Mouse (Mus musculus) CD4-positive, CD25-positive, alpha-beta regulatory T cell, adult 4 months (primary cell): ENCODE data around the gene Hs1bp3. TPM values are rescaled to one million over a fixed set of nuclear protein-coding genes. Genes with fewer than 3 reads are reported as not detected.

ENCODE experiments used
- ATAC-seq: one replicate; pipeline ENCODE4 v1.8.0; 2017
- polyA plus RNA-seq, 2 experiments: library from polyadenylated mRNA; unstranded; fragments of 100-300 nt; shearing (Covaris generic); gene quantifications; one replicate each; pipeline ENCODE4 v1.2.1; 2017

The Hs1bp3 gene
- polyA plus RNA-seq, 2 experiments from 2014 or later, result 5.6 to 13.0 TPM

DNA sequence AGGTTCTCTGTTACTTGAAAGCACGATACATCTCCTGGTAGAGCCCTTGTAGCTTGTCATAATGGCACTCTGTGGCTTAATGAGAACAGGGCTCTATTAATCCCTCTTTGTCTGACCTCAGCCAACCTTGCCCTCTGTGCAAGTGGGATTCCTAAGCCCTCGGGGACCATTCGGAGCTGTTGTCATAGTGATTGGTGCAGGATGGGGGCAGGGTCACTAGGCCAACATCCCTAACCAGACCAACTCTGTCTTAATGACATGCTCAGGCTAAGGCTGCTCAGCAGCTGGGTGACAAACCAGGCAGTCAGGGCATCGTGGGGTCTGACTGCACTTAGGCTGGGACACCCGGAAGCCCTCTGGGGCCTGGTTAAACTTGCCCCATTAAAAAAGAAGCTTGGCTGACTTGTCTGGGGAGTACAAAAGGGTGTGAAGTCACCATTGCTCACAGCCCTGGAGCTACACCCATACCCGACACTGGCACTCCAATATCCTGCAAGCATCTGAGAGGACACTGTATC is 51.1 kb downstream of the Hs1bp3 start:
- ATAC-seq, result no peak

DNA sequence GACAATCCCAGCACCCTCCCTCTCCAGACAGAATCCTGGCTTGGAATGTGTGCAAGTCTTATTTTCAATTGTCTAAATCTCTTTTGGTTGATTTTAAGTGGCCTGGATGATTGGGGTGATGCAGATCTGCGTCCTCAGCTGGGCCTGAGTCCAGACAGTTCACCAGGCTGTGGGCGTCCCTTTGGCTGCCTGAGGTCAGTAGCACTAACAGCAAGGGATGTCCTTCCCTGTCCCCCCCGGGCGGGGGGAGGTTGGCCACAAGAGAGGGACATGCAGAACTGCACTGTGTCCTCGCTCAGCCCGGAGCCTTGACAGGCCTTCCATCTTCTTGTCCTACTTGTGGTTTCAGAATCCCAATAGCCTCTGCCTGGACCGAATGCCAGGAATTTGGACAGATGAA is 52.1 kb downstream of the Hs1bp3 start:
- no peak for ATAC-seq

DNA sequence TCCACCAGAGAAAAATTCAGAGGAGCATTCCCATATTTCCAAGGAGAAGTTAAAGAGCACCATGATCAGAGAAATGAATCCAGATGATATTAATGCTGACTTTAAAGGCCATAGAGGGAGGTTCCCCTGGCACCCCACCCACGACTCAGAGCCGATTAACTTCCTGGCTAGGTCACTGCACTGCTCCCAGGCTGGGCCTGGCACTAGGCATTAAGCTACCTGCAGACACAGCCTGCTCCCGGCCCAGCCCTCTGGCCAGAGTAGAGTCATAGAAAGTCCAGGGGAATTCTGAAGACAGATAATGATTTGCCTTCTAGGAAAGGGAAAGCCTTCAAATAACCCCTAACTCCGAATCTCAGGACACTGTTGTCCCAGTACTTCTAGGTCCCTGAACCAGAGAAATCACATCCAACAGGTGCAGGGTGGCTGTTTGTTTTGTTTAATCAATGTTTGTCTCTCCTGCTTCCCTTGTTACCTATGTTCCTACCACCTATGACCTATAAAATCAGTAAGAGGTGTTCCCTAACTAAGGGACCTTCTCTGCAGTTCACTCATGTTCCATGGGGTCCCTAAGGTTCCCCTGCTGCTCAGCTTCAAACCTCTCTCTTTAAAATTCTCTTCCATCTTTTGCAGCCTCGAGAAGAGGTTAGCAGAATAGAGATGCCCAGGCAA is 52.8 kb downstream of the Hs1bp3 start:
- no peak for ATAC-seq

DNA sequence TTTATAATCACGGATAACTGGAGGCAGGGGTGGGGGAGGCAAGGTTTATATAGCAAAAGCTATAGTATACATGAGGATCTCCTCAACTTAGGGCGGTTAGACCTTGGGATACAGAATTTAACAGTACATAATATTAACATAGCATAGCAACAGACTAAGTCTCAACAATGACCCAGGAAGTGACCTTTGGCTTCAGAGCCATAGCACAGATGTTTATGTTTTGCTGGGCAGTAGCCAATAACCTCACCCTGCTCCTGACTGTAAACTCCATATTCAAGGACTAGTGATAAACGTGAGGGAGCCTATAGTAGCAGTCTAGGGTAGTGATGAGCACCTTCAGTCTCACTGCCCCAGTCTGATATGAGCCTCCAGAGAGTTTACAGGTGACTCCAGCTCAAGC is 53.5 kb downstream of the Hs1bp3 start:
- ATAC-seq, result no peak

DNA sequence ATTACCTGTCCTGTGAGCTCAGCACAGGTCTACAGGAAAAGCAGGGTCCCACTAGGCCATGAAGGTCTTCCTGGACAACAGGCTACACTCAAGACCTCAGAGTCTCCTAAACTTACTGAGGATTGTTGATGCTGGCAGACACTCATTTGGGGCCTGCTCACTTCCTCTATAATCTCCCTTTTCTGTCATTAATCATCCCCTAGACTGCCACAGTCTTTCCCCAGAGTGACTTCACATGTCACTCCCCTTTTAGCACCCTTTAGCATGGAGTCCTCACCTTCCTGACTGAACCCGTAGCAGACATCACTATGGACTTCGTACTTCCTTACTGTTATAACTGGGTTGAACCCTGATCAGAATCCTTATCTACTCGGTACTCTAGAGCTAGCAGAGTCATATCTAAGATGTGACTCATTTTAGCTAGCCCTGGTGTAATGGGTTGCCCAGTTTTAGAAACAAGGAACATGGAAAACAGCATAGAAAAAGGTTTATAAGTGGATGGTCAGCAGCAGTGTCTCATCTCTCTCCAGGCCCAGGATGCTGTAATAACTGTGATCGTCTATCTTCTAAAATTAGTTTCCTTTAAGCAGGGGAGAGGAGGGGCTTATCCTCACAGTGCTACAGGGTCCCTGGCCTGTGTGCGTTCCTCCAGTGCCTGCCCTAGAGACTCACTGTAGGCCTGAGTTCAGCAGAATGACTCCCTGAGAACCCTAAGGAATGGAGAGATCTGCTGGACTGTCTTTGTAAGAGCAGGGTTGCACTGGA is 58.7 kb downstream of the Hs1bp3 start:
- ATAC-seq, result no peak

DNA sequence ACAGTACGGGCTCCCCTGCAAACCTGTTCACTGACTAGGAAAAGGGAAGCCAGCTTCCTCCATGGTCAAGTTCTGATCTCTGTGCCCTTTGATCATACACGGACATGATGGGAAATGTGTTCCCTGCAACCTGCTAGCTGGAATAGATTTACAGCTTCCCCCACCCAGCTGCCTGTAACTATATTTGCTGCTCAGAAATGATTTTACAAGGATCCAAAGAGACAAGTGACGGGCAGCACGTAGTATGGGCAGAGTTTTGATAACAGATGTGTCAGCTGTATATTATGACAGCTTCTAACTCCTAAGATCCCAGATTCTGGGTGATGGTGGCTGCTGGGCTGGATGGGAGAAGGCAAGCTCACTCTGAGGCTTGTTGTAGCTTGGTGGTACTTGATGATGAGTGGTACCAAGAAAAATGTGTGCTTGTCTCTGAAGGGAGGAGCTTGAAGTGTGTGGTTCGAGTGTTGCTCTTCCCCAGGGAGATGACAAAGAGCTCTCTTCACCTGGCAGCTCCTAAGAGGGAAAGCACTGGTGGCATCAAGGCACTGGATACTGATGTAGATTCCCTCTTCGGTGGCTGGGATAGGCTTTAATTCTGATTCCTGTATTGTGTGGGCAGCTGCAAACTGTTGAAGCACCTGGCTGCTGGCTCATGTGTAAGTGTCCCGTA is 59.4 kb downstream of the Hs1bp3 start:
- no peak for ATAC-seq

DNA sequence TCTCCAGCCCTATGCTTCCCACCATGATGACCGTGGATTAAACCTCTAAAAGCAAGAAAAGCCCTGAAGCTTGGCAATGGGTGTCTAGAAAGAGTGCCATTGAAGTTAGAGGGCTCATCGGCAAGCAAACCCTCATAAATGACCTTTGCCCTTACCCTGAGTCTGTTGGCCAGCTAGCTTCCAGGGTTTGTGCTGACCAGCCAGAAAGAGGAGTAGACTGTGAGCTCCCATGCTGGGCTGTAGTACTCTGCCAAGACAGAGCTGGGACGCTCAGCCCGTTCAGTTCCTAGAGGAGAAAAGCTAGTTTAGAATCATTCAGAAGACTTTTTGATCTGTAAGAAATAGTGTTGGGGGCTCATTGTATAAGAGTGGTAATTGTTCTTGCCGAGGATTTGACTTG is 60.5 kb downstream of the Hs1bp3 start:
- ATAC-seq, result no peak

DNA sequence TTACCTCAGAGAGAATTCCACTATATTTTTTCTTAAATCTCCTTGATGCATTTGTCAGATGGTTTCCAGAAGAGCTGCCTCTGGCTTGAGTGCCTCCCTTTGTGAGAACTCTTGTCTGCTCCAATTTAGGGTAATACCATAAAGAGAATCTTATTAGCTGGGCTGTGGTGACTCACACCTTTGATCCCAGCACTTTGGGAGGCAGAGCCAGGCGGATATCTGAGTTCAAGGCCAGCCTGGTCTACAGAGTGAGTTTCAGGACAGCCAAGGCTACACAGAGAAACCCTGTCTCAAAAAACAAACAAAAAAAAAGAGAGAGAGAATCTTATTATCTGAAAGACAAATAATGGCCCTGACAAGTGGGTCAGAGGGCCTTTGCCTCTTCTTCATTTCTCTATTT is 63.9 kb downstream of the Hs1bp3 start:
- ATAC-seq, result no peak

DNA sequence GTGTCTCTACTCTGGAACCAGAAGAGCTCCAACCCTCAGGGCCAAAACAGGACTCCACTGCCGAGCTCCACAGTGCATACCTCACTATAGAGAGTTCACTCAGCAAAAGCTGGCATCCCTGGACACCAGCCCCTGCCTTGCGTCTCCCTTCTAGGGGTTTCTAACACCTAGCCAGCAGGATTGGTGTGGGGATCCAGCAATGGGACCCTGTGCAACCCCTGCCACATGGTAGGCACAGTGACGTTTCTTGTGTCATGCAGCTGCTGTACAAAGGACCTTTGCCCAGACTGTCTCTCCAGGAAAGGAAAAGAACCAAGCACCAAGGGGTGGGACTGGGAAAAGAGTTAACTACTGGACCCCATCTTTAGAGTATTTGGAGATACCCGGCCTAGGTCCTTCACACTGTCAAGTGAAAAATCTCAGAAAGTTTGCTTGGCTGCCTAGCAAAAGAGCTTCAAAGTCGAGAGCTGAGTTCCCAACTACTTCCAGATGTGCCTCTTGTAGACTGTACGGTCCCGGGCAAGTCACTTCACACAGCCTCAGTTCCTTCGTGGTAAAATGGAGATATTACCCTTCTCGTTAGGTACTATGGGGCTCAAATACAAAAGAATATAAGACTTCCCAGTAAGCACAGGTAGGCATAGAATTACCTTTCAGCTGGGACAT is 64.9 kb downstream of the Hs1bp3 start:
- ATAC-seq, result no peak

DNA sequence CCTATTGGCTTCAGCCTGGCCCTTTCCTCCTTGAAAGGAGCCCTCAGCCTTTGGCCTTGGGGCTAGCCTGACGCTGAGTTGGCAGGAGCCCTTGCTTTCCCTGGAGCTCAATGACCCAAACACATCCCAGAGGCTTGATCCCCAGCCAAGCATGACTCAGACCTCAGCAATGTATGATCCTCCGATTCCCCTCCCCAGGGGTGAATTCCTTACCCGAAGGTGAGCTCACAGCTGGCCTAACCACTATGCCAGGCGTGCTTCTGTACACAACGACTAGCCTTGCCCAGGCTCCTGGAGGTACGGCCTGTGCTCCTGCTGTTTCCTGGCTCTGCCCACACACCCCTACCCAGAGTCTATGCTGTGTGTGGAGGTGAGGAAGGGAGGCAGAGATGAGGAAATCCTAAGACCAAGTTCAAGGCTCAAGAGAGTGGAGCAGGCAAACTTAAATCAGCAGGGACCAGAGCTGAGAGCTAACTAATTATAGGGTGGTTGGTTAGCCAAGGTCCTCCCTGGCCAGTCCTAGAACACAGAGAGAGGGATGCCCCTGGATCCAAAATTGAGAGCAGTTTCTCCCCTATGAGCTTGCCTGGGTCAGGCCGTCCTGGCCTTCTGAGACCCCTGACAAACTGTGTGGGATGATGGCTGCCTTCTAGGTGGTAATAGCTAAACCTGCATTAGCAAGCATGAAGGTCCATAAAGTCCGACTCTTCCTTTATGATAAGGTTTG is 66.7 kb downstream of the Hs1bp3 start:
- no peak for ATAC-seq

DNA sequence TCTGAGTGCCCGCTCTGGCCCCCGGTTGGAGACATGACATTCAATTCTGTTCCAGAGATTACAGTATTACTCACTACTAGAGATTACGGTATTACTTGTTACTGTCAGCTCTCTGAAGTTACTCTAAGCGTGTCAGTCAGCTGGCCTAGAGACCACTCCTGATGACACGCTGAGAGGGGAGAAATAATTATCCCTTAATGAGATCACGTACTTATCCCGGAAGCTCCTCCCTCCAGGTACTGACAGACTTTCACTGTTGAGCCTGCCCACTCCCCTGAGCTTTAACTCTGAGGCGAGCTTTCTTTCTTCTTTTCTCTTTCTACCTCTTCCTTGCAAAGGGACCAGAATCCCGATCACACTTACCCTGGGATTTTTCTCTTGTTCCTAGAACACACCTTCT is 67.7 kb downstream of the Hs1bp3 start:
- no peak for ATAC-seq

DNA sequence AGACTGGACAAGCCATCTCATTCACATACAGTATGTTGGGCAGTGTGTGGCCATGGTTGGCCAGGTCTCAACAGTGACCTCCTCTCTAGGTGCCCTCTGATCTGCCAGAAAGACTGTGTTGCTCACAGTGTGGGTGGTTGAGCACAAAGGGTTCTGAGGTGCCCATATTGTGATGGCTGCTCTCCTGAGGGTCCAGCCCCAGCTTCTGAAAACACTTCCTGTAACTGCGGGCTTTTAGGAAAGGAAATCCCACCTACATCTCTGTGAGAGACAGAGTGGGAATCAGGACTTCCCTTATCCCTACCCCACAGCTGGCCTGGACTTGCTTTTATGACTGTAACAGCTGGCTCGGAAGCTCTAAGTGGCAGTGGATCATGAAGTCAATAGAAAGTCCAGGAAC is 68.7 kb downstream of the Hs1bp3 start:
- ATAC-seq, result no peak

DNA sequence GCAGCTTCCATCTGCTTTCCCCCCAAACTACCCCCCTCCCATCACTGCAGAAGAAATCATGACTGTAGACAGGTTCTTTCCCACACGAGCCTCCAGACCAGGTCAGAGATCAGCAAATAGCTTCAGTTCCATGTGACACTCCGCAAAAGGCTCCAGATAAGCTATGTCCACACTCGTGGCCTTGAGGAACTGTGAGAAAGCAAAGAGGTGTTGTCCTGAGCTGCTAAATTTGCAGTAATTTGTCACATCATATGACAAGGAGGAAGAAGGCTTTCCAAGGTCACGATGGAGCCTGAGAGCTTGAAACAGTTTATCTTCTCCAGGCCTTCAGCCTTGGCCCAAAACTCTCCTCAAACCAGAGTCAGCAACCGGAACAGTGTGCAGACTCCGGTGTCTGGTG is 70.6 kb downstream of the Hs1bp3 start:
- no peak for ATAC-seq

DNA sequence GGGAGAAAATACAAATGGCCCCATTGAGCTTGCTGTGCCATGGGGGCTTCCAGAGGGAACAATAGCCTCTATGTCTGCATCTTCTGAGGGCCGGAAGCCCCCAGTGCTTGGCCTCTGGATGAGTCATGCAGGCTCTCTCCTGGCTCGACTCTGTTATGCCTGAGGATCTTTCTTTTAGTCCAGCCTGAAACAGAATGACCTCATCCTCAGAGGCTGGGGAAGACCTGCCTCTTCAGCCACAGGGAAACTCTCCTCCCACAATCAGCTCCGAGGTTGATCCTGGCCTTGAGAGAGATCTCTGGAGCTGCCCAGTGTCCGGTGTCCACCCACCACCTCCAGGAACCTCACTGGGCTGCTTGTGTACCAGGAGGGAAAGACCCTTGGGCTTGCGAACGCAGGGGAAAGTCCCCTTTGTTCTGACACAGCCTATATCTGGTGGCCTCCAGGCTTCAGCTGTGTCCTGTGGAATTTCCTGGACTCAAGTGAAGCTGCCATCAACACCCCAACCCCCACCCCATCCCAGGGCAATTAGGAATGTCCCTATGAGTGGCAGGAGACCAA is 73.3 kb downstream of the Hs1bp3 start:
- no peak for ATAC-seq

DNA sequence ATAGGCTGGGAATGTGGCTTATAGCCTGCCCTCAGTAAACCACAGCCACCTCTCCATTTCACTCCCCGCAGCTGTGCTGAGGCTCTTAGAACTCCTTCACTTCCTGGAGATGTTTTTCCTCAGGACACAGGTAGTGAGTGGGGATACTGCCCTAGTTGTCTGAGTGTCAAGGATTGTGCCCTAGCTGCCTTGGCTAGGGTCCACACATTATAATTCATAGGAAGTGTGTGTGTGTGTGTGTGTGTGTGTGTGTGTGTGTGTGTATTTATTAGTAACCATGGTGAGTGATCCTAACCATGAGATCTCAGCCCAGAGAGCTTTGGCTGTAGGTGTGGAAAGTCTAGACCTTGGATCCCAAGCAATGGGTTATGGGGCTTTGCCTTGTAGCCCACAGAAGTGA is 74.0 kb downstream of the Hs1bp3 start:
- no peak for ATAC-seq

DNA sequence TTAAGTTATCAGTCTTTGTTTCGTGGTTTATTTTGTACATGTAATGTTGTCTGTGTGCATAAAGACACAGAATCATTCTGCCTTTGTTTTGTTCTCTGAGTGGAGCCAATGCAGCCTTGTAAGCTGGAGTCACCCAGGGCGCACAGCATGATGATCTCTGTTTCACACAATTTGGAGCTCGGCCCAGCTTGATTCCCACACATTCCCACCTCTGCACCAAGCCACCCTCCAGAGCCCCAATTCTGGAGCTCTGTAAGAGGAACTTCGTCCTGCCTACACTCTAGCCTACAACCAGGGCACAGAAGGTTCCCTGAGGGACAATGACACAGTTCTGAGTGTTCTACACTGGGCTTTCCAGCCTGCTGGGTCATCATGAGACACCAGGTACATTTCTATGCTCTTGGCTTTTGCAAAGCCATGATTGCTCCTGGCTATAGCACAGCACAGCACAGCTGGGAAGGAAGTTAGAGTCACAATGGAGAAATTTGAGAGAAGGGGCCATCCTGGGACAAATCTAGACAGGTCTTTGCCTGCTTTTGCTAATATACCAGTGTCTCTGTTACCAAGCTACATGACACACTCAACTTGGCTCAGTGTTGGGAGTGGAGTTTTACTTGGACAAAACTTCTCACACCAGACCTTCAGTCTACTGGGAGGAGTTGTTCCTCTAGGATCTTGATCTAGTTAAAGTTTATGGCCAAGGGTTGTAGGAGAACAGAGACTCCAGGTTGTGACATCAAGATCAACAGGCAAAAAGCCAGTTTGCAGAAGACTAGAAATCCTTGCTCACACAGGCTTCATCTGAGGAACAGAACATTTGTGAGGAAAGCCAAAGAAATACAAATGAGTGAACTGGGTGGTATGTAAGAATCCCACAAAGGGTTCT is 75.5 kb downstream of the Hs1bp3 start:
- ATAC-seq, result no peak

DNA sequence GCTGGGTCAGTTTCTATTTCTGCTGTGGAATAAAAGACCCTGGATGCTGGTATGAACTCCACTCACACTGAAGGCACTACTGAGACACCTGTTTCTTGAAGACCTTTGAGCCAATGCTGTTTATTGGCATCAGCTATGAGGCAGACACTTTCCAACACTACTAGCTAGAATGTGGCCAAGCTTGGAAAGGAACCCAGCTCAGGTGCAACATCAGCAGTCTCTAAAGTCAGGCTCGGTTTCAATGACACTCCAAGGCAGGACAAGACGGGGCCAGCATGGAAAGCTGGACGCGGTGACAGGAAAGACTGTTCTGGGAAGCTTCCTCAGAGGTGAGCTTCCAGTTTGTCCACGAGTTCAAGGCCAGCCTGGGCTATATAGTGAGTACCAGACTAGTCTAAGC is 80.0 kb downstream of the Hs1bp3 start:
- ATAC-seq, result no peak
